Mouse (Mus musculus) stomach, postnatal 0 days (tissue): Measurements from ENCODE around the gene Arpp21.

Experiments
- CTCF ChIP-seq: IDR thresholded peaks from 2 replicates; pipeline ENCODE4 v1.5.1; 2016; ENCODE audit warnings: antibody characterized with exemption, low read depth, mild to moderate bottlenecking, moderate library complexity
- EP300 ChIP-seq: optimal IDR thresholded peaks from 2 replicates; pipeline ENCODE3; 2016; ENCODE audit warnings: antibody characterized with exemption

DNA sequence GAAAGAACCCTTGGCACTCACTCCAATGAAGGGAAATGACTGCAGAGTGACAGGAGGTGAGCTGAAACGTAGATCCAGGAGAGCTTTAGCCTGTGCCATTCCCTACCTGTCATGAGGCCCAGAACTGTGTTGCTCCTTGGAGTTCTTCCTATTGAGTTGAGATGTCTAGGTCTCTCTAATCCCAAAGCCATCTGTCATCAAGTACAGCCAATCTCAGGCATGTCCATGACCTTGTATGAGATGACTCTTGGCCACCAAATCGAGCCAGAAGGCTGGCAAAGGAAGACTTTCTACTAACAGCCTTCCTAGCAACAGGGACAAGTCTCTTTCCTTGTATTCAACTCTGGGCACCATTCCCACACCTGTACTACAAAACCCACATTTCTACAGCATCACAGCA is 25.0 kb upstream of the Arpp21 start:
- TF ChIP-seq CTCF (no peak), EP300 (no peak)
